Mouse (Mus musculus) olfactory bulb, adult 2 months (tissue): Measurements from ENCODE around the gene Tmem178. TPM values are rescaled to one million over a fixed set of nuclear protein-coding genes. Genes with fewer than 3 reads are reported as not detected.

Experiments
- H3K27ac ChIP-seq: fragments of 200-500 bp; 2 replicates; pipeline ENCODE4 v1.5.1; 2012; ENCODE audit warnings: low read depth, low read length; ENCODE audit not compliant: insufficient read depth
- H3K4me1 ChIP-seq: fragments of 200-500 bp; 2 replicates; pipeline ENCODE4 v1.6.1; 2012; ENCODE audit warnings: low read length; ENCODE audit not compliant: control insufficient read depth, insufficient read depth
- H3K4me3 ChIP-seq: fragments of 200-500 bp; 2 replicates; pipeline ENCODE4 v1.5.1; 2012; ENCODE audit warnings: mild to moderate bottlenecking, low read depth, low read length, moderate library complexity; ENCODE audit not compliant: insufficient read depth
- CTCF ChIP-seq: fragments of 200-500 bp; IDR thresholded peaks from 2 replicates; pipeline ENCODE4 v1.5.1; 2012; ENCODE audit warnings: low read depth, mild to moderate bottlenecking, low read length, moderate library complexity; ENCODE audit not compliant: insufficient read depth
- POLR2A ChIP-seq: fragments of 200-500 bp; IDR thresholded peaks from 2 replicates; pipeline ENCODE4 v1.6.1; 2012; ENCODE audit warnings: mild to moderate bottlenecking, low read depth, low read length, moderate library complexity; ENCODE audit not compliant: insufficient read depth
- WGBS: fragments of 180-500 bp; shearing (Covaris S2); methylation state at CpG from one replicate; pipeline ENCODE4 v1.1.7; 2018; 5-methylcytosine and 5-hydroxymethylcytosine counted together
- polyA plus RNA-seq: library from polyadenylated mRNA; stranded (reverse); fragments of >200 nt; gene quantifications from 2 replicates; pipeline ENCODE4 v1.2.4, GENCODE M21; 2012; ENCODE audit warnings: low replicate concordance; ENCODE audit not compliant: missing spikeins, insufficient read depth, insufficient read length

The Tmem178 gene
- not detected in 2 replicates for polyA plus RNA-seq

DNA sequence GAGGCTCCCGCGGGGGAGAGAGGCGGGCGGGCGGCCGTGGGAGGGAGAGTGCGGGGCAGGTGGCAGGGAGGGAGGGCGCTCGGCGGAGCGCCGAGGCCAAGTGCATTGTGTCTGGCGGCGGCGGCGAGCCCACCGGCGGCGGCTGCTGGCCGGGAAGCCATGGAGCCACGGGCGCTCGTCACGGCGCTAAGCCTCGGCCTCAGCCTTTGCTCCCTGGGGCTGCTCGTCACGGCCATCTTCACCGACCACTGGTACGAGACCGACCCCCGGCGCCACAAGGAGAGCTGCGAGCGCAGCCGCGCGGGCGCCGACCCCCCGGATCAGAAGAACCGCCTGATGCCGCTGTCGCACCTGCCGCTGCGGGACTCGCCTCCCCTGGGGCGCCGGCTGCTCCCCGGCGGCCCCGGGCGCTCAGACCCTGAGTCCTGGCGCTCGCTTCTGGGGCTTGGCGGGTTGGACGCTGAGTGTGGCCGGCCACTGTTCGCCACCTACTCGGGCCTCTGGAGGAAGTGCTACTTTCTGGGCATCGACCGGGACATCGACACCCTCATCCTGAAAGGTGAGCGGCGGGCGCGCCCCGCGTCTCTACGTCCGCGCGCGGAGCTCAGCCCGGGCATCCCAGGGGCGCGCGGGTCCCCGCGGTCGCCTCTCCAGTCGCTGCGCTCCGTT, at the start of gene Tmem178:
TSS of gene Tmem178 (plus strand) at position 103 of the 669 bp plus-strand sequence.
- under 1% methylated on average over 72 of the region's 84 CpGs for WGBS
- Histone ChIP-seq H3K27ac (peak within 1 kb of the TSS; percentile 65; the same call in 1 of the 2 replicates), H3K4me1 (no peaks in the 10 kb centered on the region), H3K4me3 (peak within 1 kb of the TSS; percentile 83)
- TF ChIP-seq POLR2A (no peak), CTCF (no peak)

DNA sequence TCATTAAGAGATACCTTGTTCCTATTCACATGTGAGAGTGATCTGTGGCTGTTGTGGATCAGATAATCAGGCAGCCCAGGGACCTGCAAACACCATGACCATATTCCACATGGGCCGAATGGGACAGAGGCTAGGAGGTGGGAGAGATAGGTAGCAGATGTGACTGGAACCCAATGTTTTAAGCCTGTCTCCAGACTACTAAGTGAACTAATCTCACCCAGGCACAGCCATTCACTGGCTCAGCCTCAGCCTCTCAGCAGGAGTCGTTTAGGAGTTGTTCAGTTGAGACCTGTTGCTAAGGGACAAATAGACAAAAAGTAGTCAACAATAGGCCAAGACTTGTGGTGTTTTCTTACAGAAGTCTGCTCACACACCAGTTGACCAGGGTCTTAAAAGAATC, 48.0 kb upstream of the Tmem178 start:
- Histone ChIP-seq H3K4me3 (no peak overlapping the region), H3K4me1 (no peaks in the 10 kb centered on the region), H3K27ac (no peak overlapping the region)
- WGBS, result 56% methylated on average over 2 of the region's 2 CpGs
- TF ChIP-seq CTCF (no peak), POLR2A (no peak)

DNA sequence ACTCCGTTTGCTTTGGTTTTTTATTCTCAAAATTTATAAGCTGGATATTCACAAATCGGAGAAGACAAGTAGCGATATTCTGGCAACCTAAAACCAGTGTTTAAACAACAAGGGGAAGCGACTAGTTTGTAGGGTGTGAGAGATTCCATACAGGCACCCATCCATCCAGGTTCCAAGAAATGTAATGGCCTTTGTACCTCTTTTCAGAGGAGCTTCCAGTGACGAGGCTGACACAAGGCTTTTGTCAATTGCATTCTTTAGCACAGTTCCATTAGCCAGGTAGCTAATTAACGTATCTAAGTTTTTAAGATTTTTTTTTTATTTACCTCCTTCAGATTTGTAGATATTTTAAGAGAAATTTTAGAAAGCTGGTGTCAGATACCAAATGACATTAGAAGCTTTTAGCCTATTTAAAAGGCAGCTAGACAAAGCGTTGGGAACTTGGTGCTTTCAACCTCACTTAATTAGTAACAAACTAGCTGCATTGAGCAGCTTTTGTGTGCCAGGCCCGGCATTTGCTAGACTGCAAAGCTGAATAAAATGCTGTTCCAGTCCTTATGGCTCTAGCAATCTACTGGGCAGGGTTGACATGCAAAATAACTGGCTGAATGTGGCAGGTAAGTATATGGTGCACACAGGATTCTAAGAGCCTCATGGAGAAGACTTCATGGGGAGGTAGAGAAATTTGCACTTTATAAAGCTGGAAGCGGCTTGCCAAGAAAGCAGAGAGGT, 46.6 kb upstream of the Tmem178 start:
- H3K4me3 ChIP-seq, result no peak overlapping the region
- no peaks in the 10 kb centered on the region for H3K4me1 ChIP-seq
- TF ChIP-seq POLR2A (no peak), CTCF (no peak)
- 75% methylated on average over 9 of the region's 9 CpGs for WGBS
- H3K27ac ChIP-seq, result no peak overlapping the region

DNA sequence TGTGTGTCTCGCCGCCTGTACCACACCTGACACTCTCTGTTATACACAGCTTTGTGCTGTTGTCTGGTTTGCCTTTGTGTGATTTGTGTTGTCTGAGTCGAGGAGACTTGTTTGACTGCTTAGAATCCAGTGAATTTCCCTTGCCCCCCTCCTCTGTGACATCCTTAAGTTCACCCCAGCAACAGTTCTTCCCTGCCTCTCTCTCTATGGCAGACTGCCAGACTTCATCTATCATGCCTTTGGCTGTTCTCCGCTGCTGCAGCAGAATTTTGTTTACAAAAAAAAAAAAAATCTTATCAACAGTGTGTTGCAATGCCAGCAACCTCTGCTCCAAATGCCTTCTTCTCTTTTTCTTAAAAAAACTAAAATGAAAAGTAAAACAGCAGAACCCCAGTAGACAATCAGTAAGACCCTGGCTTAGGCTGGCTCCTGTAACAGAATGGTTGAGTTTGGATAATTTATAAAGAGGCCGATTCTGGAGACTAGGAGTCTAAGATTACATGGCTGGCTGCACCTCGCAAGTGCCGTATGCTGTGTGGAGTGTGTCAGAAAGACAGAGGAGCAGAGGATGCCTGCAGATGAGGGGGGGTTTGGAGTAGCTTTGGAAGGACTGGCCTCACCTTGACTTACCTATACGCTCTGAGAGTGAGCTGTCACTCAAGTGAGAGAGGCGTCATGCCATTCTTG, 44.8 kb upstream of the Tmem178 start:
- Histone ChIP-seq H3K4me1 (no peaks in the 10 kb centered on the region), H3K27ac (no peak overlapping the region), H3K4me3 (no peak overlapping the region)
- 46% methylated on average over 9 of the region's 9 CpGs for WGBS
- TF ChIP-seq CTCF (no peak), POLR2A (no peak)

DNA sequence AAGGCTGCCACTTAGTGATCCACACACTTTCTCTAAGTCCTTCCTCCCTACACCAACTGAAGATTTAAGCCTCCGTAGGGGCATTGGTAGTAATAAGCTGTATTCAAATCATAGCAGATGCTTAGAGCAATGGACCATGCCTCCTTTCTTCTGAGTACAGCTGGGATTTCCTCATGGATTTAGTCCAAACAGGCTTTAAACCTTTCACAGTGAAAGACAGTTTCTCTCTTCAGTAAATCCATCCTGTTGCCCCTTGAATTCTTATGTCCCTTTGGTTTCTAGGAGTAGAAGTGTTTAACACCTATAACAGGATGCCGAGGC, 44.3 kb upstream of the Tmem178 start:
- Histone ChIP-seq H3K27ac (no peak overlapping the region), H3K4me3 (no peak overlapping the region), H3K4me1 (no peaks in the 10 kb centered on the region)
- WGBS, result 67% methylated on average over 2 of the region's 2 CpGs
- no peak for TF ChIP-seq CTCF
- TF ChIP-seq POLR2A, result no peak

DNA sequence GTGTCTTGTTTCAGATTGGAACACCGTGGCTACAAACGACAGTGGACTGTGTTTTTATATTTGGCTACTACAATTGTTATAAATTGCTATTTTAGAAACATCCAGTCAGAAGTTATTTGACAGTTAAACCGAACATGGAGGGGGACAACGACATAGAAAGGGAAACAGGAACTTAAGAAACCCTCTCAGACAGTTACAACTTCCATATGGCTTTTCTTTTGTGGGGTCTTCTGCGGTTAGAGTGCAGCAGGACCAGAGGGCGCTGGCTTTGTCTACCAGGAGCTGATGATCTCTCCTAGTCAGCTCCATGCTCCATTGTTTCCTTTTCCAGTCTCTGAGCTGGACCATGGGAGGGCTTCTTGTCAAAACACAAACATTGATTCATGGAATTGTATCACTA, 42.5 kb upstream of the Tmem178 start:
- WGBS, result 87% methylated on average over 6 of the region's 6 CpGs

DNA sequence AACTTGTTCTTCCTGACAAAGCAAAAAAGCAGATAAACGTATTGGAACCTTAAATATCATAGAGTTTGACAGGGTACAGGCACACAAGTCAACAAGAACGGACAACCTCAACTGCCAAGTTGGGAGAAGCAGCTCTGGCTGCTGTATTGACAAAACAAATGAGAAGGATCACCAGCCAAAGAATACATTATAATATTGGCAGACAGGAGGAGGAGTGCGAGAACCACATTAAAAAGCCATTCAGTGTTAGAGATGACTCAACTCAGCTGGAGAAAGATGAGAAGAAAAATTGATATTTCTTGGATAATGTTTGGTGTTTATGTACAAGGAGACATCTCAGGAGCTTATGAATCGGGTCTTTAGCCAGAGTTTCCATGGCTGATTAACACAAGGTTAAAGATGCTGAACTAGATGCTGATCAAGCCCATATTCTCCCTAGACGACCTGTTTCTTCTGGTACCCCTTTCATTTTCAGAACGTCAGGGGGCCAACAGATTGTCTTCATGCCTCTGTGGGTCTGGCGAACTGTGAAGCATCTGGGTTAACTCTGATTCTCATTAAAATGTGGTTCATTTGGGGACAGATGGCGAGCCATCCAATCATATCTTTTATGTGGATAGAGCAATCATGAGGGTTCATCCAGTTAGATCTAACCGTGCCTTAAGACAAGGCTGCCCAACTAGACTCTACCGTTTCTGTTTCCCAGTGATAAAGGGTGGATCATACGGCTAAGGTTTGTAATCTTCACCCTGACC, 41.1 kb upstream of the Tmem178 start:
- TF ChIP-seq CTCF, result no peak
- no peak for TF ChIP-seq POLR2A
- H3K4me1 ChIP-seq, result no peaks in the 10 kb centered on the region
- WGBS, result 86% methylated on average over 11 of the region's 11 CpGs
- no peak overlapping the region for H3K4me3 ChIP-seq
- no peak overlapping the region for H3K27ac ChIP-seq

More for the DNA sequence above, 42.5 kb upstream of the Tmem178 start:
- no peak for TF ChIP-seq CTCF
- no peak for TF ChIP-seq POLR2A
- no peaks in the 10 kb centered on the region for H3K4me1 ChIP-seq
- no peak overlapping the region for H3K4me3 ChIP-seq
- no peak overlapping the region for H3K27ac ChIP-seq

DNA sequence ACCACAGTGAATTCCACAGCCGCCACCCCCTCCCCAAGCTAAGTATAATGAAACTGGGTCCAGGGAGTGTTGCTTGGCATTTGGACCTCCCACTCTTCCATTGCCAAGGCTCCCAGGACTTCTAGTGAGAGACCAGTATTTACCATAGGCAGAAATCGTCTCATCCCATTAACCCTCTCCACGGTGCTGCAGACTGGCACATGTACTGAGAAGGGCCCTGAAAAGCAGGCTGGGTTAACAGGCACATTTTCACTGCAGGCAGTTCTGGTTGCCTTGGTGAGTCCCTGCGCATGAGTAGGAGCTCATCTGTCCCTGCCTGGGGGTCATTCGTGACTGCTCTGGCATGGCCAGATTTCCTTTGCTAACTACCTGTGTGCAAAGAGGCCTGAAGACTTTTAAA, 40.4 kb upstream of the Tmem178 start:
- WGBS, result 64% methylated on average over 5 of the region's 5 CpGs

More for the DNA sequence above, 40.4 kb upstream of the Tmem178 start:
- H3K4me3 ChIP-seq, result no peak overlapping the region
- H3K27ac ChIP-seq, result no peak overlapping the region
- H3K4me1 ChIP-seq, result no peaks in the 10 kb centered on the region
- TF ChIP-seq POLR2A (no peak), CTCF (no peak)
